Mouse (Mus musculus): ENCODE data around the gene Ghdc.
A peak's percentile ranks its signal among the peaks of the same experiment; 100 is the strongest.

Gene Ghdc

GRCm38 (mm10) chr11:100741348-100741747, 29.4 kb downstream of the Ghdc start:
- no peak for DNase-seq

GRCm38 (mm10) chr11:100738749-100739148, 32.0 kb downstream of the Ghdc start:
- DNase-seq, result no peak

- peak; percentile 99 for DNase-seq
Measured at GRCm38 (mm10) chr11:100738066-100738604, 32.6 kb downstream of the Ghdc start, which contains the start of gene Rab5c. Gene Rab5c, minus strand, starts transcription at chr11:100738215.

GRCm38 (mm10) chr11:100737105-100737733, 33.5 kb downstream of the Ghdc start:
- DNase-seq, result no peak

GRCm38 (mm10) chr11:100736746-100737080, 34.0 kb downstream of the Ghdc start:
- no peak for DNase-seq

GRCm38 (mm10) chr11:100735954-100736745, 34.6 kb downstream of the Ghdc start:
- DNase-seq, result no peak

- no peak for DNase-seq
Measured at GRCm38 (mm10) chr11:100735134-100735865, 35.5 kb downstream of the Ghdc start.

- no peak for DNase-seq
Measured at GRCm38 (mm10) chr11:100730477-100731205, 40.1 kb downstream of the Ghdc start.

GRCm38 (mm10) chr11:100729976-100730375, 40.8 kb downstream of the Ghdc start:
- no peak for DNase-seq

GRCm38 (mm10) chr11:100728601-100729000, 42.2 kb downstream of the Ghdc start:
- DNase-seq, result no peak

- no peak for DNase-seq
Measured at GRCm38 (mm10) chr11:100727201-100727600, 43.6 kb downstream of the Ghdc start.

GRCm38 (mm10) chr11:100724919-100725512, 45.7 kb downstream of the Ghdc start:
- no peak for DNase-seq

GRCm38 (mm10) chr11:100722493-100723028, 48.2 kb downstream of the Ghdc start:
- DNase-seq, result no peak

- DNase-seq, result no peak
Measured at GRCm38 (mm10) chr11:100721776-100722492, 48.8 kb downstream of the Ghdc start.

GRCm38 (mm10) chr11:100721254-100721653, 49.5 kb downstream of the Ghdc start:
- DNase-seq, result no peak

GRCm38 (mm10) chr11:100720345-100720744, 50.4 kb downstream of the Ghdc start:
- DNase-seq, result no peak

GRCm38 (mm10) chr11:100719893-100720292, 50.9 kb downstream of the Ghdc start:
- DNase-seq, result no peak

GRCm38 (mm10) chr11:100719312-100719711, 51.4 kb downstream of the Ghdc start:
- no peak for DNase-seq

GRCm38 (mm10) chr11:100718866-100719265, 51.9 kb downstream of the Ghdc start:
- DNase-seq, result no peak

GRCm38 (mm10) chr11:100718462-100718861, 52.3 kb downstream of the Ghdc start:
- no peak for DNase-seq

- DNase-seq, result no peak
Measured at GRCm38 (mm10) chr11:100716649-100717048, 54.1 kb downstream of the Ghdc start.

Data from embryo, embryonic 11 days (tissue).